Mouse (Mus musculus): ENCODE measurements around the gene Clmp. TPM values are rescaled to one million over a fixed set of nuclear protein-coding genes. Genes with fewer than 3 reads are reported as not detected.

Clmp gene
- 1 to 10 TPM in 1 of 2 experiments, under 1 TPM in 1; 0.87 to 4.2 TPM for polyA plus RNA-seq (2017; shearing (Covaris generic))

DNA sequence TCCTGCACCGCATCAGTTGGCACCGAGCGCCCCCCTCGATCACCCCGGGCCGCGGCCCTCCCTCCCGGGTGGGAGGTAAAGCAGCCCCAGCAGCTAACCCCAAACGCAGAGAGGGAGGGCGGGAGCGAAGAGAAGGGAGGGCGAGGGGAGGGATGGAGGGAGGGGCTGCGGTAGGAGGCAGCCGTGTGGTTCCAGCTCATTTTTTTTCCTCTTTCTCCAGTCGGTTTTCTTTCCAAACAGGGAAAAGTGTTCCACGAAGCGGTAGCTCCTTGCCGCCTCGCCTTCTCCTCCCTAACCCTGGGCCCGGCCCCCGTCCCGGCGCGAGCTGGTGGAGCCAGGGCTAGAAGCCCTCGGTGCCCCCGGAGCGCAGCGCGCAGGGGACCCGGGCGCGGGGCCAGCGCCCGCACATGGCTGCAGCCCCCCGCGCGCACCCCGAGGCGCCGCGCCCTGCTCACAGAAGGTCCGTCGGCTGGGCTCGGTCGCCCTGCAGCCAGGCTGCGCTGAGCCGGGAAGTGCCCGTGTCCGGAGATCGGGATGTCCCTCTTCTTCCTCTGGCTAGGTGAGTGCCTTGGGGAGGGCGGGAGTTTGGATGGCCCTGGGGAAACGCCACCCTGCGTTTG, at the start of gene Clmp:
TSS of gene Clmp (plus strand) at position 162 of the 620 bp plus-strand sequence.

DNA sequence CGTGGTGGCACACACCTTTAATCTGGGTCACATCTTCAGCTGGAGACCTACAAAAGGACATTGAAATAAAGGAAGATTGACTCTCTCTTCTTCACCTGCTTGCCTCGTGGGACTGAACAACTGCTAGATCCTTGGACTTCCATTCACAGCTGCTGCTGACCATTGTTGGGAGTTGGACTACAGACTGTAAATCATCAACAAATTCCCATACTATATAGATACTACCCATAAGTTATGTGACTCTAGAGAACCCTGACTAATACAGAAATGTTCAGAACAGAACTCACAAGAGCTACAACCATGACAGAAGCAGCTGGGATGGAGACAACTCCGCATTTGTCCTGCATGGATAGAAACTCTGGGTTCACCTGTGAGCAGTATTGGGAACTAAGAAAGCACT, 15.4 kb upstream of the Clmp start, which contains the start of gene Gm21915:
TSS of gene Gm21915 (plus strand) at position 301 of the 400 bp plus-strand sequence.

GRCm38 (mm10) chr9:40800675-40801612, 115.2 kb downstream of the Clmp start, which contains the start of gene Hspa8:
TSS of gene Hspa8 (plus strand) at chr9:40800984.

Other genes with a start within 250 kb of the Clmp start
- gene Gramd1b, start 154.6 kb upstream of the Clmp start, polyA plus RNA-seq (2017; shearing (Covaris generic)): 10 to 100 TPM; 59.7 to 83.6 TPM
- gene Gm21915, start 15.3 kb upstream of the Clmp start, polyA plus RNA-seq (2017; shearing (Covaris generic)): 1 to 10 TPM in 1 of 2 experiments, not detected in 1; 1.0 TPM
- 1,000 to 10,000 TPM; 2,017 to 3,187 TPM for gene Hspa8, start 115.0 kb downstream of the Clmp start, polyA plus RNA-seq (2017; shearing (Covaris generic))
- under 1 TPM; 0.08 to 0.87 TPM for gene Bsx, start 188.2 kb downstream of the Clmp start, polyA plus RNA-seq (2017; shearing (Covaris generic))

Measured in inflammation-experienced regulatory T-cells (primary cell).